Mouse (Mus musculus): ENCODE measurements at regions not wholly inside any gene's neighbourhood (a gene's known extent, or its start where the extent isn't known, plus 50 kb on each side); places are given as distances from the start of the nearest gene placed in this dataset.

DNA sequence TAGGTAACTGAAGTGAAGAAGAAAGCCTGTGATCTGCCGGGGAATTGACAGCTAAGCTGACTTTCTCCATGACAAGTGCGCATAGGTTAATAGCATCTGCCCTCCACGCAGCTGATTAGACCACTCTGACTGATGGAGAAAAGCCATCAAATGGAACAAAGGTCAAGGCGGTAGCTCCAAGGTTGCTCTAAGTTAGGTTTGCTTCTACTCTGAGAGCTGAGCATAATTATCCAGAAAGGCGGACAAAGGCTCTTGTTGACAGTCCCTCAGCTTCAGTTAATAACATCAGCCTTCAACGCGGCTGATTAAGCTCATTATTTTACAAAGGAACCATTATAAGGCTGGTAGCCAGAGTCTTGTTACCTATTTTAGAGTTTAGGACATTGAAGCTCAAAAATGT, 54.0 kb upstream of the Enpep start:
- in situ Hi-C loops (cut with MboI; ENCODE audit: low pct_ligation_motif_present, low pct_unique_long_range_greater_than_20kb, low sequenced_read_pairs) (no loop called here), dilution Hi-C loops (cut with MboI; ENCODE audit: extremely low pct_ligation_motif_present, extremely low pct_unique_long_range_greater_than_20kb, low sequenced_read_pairs) (no loop called here)
- H3K27me3 ChIP-seq (replicated peaks): no peaks in the 10 kb centered on the region
- H3K27ac ChIP-seq (ENCODE audit: insufficient read depth, low read depth): no peak overlapping the region
- H3K4me1 ChIP-seq (ENCODE audit: control insufficient read depth in 1 of 2, insufficient read depth in 2 of 2): peaks cover 0 to 12% of the 10 kb centered on the region in 2 experiments; a peak in 1 of 4 replicates
- DNase-seq (ENCODE audit: extremely low read depth): no peak
- H3K79me2 ChIP-seq (replicated peaks; ENCODE audit: control insufficient read depth, extremely low read depth, insufficient read depth, poor library complexity, severe bottlenecking): no peaks in the 10 kb centered on the region
- TF ChIP-seq ZC3H11A (IDR thresholded peaks at IDR 0.05; ENCODE audit: low read depth, low read length) (no peak), E2F4 (IDR thresholded peaks at IDR 0.05; ENCODE audit: insufficient replicate concordance, low read depth, low read length) (no peak), SIN3A (IDR thresholded peaks at IDR 0.05; ENCODE audit: low read length) (no peak), IRF4 (IDR thresholded peaks at IDR 0.05; ENCODE audit: low read depth, low read length) (no peak), NELFE (IDR thresholded peaks at IDR 0.05; ENCODE audit: low read depth, low read length) (no peak), NRF1 (IDR thresholded peaks at IDR 0.05; ENCODE audit: low read depth, low read length) (no peak), EP300 (IDR thresholded peaks at IDR 0.05; ENCODE audit: low read length) (no peak), MAZ (IDR thresholded peaks at IDR 0.05; ENCODE audit: low read depth, low read length) (no peak), POLR2A (IDR thresholded peaks at IDR 0.05; ENCODE audit: low read depth, low read length) (no peak), TCF12 (IDR thresholded peaks at IDR 0.05; ENCODE audit: low read depth, low read length) (no peak), MAX (IDR thresholded peaks at IDR 0.05; ENCODE audit: low read length) (no peak), MYC (IDR thresholded peaks at IDR 0.05; ENCODE audit: low read depth, low read length) (no peak), SMC3 (IDR thresholded peaks at IDR 0.05; ENCODE audit: low read depth, low read length) (no peak), CHD1 (IDR thresholded peaks at IDR 0.05; ENCODE audit: low read depth, low read length) (no peak), ZKSCAN1 (IDR thresholded peaks at IDR 0.05; ENCODE audit: borderline replicate concordance, low read depth, low read length) (no peak)
- H3K9me3 ChIP-seq (replicated peaks; ENCODE audit: low read length): no peaks in the 10 kb centered on the region
- no peak overlapping the region for H3K4me3 ChIP-seq (replicated peaks in 1 of 3; ENCODE audit: low read depth in 2 of 3, low read length in 2 of 3, poor library complexity in 1 of 3)
- H3K9ac ChIP-seq (ENCODE audit: insufficient read depth, low read depth): no peak overlapping the region
- no peaks in the 10 kb centered on the region for H3K36me3 ChIP-seq (replicated peaks in 1 of 2; ENCODE audit: control insufficient read depth in 1 of 2, insufficient read depth in 1 of 2, low read length in 1 of 2)
- no peak overlapping the region for H3K4me2 ChIP-seq (ENCODE audit: insufficient read depth, low read depth, poor library complexity, severe bottlenecking)

- H3K4me3 ChIP-seq (replicated peaks in 1 of 3; ENCODE audit: low read depth in 2 of 3, low read length in 2 of 3, poor library complexity in 1 of 3): no peak overlapping the region
- H3K9me3 ChIP-seq (replicated peaks; ENCODE audit: low read length): no peaks in the 10 kb centered on the region
- TF ChIP-seq RCOR1 (conservative IDR thresholded peaks at IDR 0.05; ENCODE audit: low read depth, low read length) (no peak), SIN3A (IDR thresholded peaks at IDR 0.05; ENCODE audit: low read length) (no peak), RAD21 (IDR thresholded peaks at IDR 0.05; ENCODE audit: low read depth, low read length) (no peak), KAT2A (IDR thresholded peaks at IDR 0.05; ENCODE audit: insufficient replicate concordance, low read length) (no peak), MAX (IDR thresholded peaks at IDR 0.05; ENCODE audit: low read length) (no peak), POLR2AphosphoS2 (IDR thresholded peaks at IDR 0.05; ENCODE audit: low read depth, low read length) (no peak), TCF12 (IDR thresholded peaks at IDR 0.05; ENCODE audit: low read depth, low read length) (no peak), SMC3 (IDR thresholded peaks at IDR 0.05; ENCODE audit: low read depth, low read length) (no peak), ZKSCAN1 (IDR thresholded peaks at IDR 0.05; ENCODE audit: borderline replicate concordance, low read depth, low read length) (no peak), EP300 (IDR thresholded peaks at IDR 0.05; ENCODE audit: low read length) (no peak), MYC (IDR thresholded peaks at IDR 0.05; ENCODE audit: low read depth, low read length) (no peak), NRF1 (IDR thresholded peaks at IDR 0.05; ENCODE audit: low read depth, low read length) (no peak)
- no peak overlapping the region for H3K27ac ChIP-seq (ENCODE audit: insufficient read depth, low read depth)
- no peaks in the 10 kb centered on the region for H3K79me2 ChIP-seq (replicated peaks; ENCODE audit: control insufficient read depth, extremely low read depth, insufficient read depth, poor library complexity, severe bottlenecking)
- peaks cover 0 to 20% of the 10 kb centered on the region in 2 experiments; a peak in 2 of 4 replicates for H3K4me1 ChIP-seq (ENCODE audit: control insufficient read depth in 1 of 2, insufficient read depth in 2 of 2)
- in situ Hi-C loops (cut with MboI; ENCODE audit: low pct_ligation_motif_present, low pct_unique_long_range_greater_than_20kb, low sequenced_read_pairs) (no loop called here), dilution Hi-C loops (cut with MboI; ENCODE audit: extremely low pct_ligation_motif_present, extremely low pct_unique_long_range_greater_than_20kb, low sequenced_read_pairs) (no loop called here)
- no peaks in the 10 kb centered on the region for H3K36me3 ChIP-seq (replicated peaks in 1 of 2; ENCODE audit: control insufficient read depth in 1 of 2, insufficient read depth in 1 of 2, low read length in 1 of 2)
- no peak for DNase-seq (ENCODE audit: extremely low read depth)
- H3K4me2 ChIP-seq (ENCODE audit: insufficient read depth, low read depth, poor library complexity, severe bottlenecking): no peak overlapping the region
- H3K9ac ChIP-seq (ENCODE audit: insufficient read depth, low read depth): no peak overlapping the region
- no peaks in the 10 kb centered on the region for H3K27me3 ChIP-seq (replicated peaks)
Measured at GRCm38 (mm10) chr3:129390506-129390905, 58.0 kb upstream of the Enpep start.

Data from CH12.LX (cell line).